15 mouse cellular contexts compared by ENCODE assay signal in the genomic region with DNA sequence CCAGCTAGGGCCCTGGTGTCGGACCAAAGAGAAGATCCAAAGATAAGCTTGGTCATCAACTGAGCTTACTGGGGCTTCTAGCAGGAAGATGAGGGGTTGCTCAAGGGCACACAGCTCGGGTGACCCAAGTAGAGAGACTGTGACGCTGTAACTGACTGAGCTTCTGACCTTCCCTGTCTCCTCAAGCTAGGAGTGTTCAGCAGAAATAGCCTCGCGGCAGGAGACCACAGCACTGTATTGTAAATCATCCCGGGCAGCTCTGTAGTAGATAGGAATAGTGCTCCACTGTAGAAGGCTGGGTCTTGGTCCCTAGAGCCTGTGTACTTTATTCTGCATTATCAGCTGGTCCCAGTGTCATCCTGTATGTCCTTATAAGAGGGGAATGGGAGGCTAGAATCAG.
DNase-seq lines count a peak whose midpoint lies in the region.
"Had no signal": no experiment of that assay in that cellular context is flagged by ENCODE, and none has a peak within 500 bp of the region (broad histone marks: within the 10 kb centered on the region; RNA-seq: fewer than 3 reads in every experiment).

No protein-coding gene starts in this region.

- DNase-seq in 416B (ENCODE audit: low read depth) (peak; percentile 18), ES-CJ7 (ENCODE audit: low read depth, low spot score) (peak; percentile 64), ZHBTc4 (ENCODE audit: low read depth, low spot score) (peak; percentile 68)
- DNase-seq in urinary bladder, postnatal 4 days (ENCODE audit: low spot score in 2 of 2): no peak
- DNase-seq in kidney, adult 9 months: no peak
- DNase-seq: adrenal gland, adult 2 months; adrenal gland, postnatal 10 days; adrenal gland, postnatal 25 days; cerebellum, adult 11 months; cerebellum, adult 18-20 months; cerebellum, adult 8-10 months; cerebellum, adult 9-11 months; cerebellum, postnatal 14 days; cerebellum, postnatal 36 days; embryo, embryonic 11 days had no signal

Comparison
In these comparisons a context has a peak if more than half of its experiments do, and no peak if none do; other contexts are left out.
1. DNase-seq: peak in 416B (single experiment), ES-CJ7 (single experiment) and ZHBTc4 (single experiment); none in urinary bladder, postnatal 4 days (0 of 2) and kidney, adult 9 months (single experiment).